Mouse (Mus musculus) embryonic fibroblast, embryonic 13.5 days (primary cell): ENCODE data around the gene Zfp318. TPM values are rescaled to one million over a fixed set of nuclear protein-coding genes. Genes with fewer than 3 reads are reported as not detected.

Experiments used
- H3K27ac ChIP-seq: 2 replicates; pipeline ENCODE4 v1.5.1; 2012; ENCODE audit warnings: low read length, control low read depth, inconsistent platforms; ENCODE audit not compliant: insufficient read depth
- H3K4me1 ChIP-seq: 2 replicates; pipeline ENCODE4 v1.6.1; 2011; ENCODE audit warnings: low read length; ENCODE audit not compliant: control insufficient read depth, insufficient read depth
- H3K4me3 ChIP-seq: 2 replicates; pipeline ENCODE4 v1.5.1; 2011; ENCODE audit warnings: mild to moderate bottlenecking, control low read depth, low read length; ENCODE audit not compliant: insufficient read depth
- CTCF ChIP-seq: IDR thresholded peaks from 2 replicates; pipeline ENCODE4 v1.5.1; 2011; ENCODE audit warnings: mild to moderate bottlenecking, control low read depth, low read length, moderate library complexity, borderline replicate concordance; ENCODE audit not compliant: insufficient read depth
- POLR2A ChIP-seq: IDR thresholded peaks from 2 replicates; pipeline ENCODE4 v1.6.1; 2011; ENCODE audit warnings: low read depth, mild to moderate bottlenecking, control low read depth, low read length, moderate library complexity
- polyA plus RNA-seq: library from polyadenylated mRNA; stranded (reverse); fragments of >200 nt; gene quantifications from 2 replicates; pipeline ENCODE4 v1.2.4, GENCODE M21; 2011; ENCODE audit warnings: low read depth; ENCODE audit not compliant: missing spikeins, insufficient read length

Gene Zfp318
- polyA plus RNA-seq, 1 experiment, result 32.6 TPM

DNA sequence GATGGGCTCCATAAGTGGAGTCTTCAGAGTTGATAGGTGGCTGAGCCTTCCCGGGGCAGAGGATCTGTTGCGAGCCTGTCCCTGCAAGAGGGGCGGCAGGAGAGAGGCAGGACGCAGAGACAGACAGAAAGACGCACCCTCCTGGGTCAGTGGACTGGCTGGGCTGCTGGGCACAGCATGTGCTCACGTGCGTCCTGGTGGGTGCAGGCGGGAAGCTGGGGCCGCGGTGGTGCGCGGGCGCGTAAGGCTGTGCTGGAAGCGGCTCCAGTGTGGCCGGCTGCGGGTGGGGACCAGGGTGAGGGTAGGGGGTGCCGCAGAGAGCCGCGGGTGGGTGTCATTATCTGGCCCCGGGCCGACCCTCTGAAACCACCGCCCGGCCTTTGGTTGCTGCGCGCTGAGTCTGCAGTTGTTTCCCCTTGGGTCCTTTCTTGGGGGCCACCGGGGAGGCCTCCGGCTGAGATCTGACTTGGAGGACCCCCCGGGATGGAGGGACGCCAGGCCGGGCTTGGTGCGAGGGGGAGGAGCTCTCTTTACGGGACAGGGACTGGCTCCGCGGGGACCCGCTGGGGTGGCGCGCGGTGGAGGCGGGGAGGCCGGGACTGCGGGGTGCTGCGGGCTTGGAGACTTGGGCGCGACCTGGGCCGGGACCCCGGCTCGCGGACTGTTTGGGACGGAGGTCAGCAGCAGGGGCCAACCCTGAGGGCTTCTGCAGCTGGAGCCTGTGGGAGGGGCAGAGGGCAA lies 61.5 kb downstream of the Zfp318 start:
- H3K27ac ChIP-seq, result no peak overlapping the region
- no peak overlapping the region for H3K4me3 ChIP-seq
- no peaks in the 10 kb centered on the region for H3K4me1 ChIP-seq
- no peak for TF ChIP-seq CTCF
- no peak for TF ChIP-seq POLR2A

DNA sequence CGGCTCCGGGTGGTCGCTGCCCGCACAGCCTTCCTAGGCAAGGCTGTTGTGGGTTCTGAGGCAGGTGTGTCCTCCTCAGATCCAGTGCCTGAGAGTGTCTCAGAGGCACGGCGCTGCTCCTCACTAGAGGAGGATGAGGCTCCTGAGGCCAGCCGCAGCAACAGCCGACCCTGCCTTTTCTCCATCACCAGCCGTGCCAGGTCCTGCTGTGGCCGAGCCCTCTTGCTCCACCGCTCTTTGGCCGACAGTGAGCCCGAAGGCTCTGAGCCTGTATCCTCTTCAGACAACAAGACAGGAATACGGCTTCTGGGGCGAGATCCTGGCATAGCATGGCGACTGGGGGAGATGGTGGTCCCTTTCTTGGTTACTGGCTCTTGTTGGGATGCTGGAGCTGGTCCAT lies 62.7 kb downstream of the Zfp318 start:
- TF ChIP-seq CTCF, result no peak
- no peak for TF ChIP-seq POLR2A
- H3K27ac ChIP-seq, result no peak overlapping the region
- H3K4me3 ChIP-seq, result no peak overlapping the region
- no peaks in the 10 kb centered on the region for H3K4me1 ChIP-seq

DNA sequence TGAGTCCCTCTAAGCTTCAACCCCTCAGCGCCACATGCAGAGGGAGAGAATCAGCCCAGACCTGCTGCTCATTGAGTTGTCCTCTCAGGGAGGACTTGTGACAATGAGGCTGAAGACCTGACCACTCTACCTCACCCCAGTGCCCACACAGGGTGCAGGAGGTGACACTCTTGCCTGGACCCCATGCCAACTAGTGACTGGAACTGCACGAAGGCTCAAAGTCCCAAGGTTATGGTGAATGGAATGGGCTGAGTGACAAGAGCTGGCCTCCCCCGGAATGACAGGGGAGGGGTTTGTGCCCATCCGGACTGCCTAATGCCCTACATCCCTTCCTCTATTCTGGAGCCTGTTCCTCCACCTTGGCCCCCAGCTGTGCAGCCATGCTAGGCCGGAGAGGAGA lies 69.2 kb downstream of the Zfp318 start:
- Histone ChIP-seq H3K4me3 (no peak overlapping the region), H3K4me1 (0 out of 2 replicates have a peak, but pooled peaks cover 3% of the 10 kb centered on the region), H3K27ac (no peak overlapping the region)
- TF ChIP-seq CTCF, result no peak
- no peak for TF ChIP-seq POLR2A

DNA sequence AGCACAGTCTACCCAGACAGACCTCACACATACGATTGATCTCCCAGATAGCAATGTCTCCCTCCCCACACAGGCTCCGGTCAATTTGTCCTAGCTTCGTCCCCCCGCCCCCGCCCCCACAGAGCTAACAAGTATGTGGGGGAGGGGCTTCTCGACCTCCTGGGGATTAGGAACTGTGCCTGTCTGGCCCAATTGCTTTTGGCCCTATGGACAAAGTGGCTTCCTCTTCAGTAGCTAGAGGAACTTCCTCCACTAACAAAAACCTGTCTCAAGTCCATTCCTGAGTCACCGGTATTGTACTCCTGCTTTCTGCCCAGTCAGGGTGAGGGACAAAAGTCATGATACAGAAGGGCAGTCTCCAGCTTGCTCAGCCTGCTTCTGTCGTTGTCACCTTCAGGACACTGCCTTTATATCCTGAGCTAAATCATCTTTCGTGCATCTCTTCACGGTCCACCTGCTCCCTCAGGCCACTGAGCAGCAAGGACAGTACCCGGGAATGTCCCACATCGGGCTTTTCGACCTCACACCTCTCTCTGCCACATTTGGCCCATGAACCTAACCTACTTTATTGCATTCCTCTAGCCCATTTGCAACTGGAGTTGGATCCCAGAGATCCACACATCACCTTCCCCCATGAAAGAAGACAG lies 69.9 kb downstream of the Zfp318 start:
- TF ChIP-seq POLR2A (no peak), CTCF (no peak)
- Histone ChIP-seq H3K27ac (no peak overlapping the region), H3K4me3 (no peak overlapping the region), H3K4me1 (0 out of 2 replicates have a peak, but pooled peaks cover 3% of the 10 kb centered on the region)

DNA sequence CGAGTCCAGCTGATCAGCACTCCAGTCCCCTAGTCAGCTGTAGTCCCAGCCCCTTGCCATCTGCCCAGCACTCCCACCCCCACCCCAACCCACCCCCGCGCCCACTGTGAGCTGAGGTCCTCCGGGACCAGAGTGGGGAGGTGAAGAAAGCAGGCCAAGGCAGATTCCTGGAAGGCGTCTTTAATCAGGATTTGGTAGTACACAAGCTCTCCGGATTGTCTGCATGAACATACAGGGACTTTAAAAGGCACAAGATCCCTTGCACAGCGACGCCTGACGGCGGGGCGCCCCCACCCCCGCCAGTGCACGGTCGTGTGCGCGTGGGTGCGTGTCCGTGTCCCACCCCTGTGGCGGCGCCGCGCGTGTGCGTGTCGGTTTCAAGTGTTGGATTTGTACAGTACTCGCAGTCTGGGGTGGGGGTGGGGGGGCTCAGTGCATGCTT lies 70.5 kb downstream of the Zfp318 start:
- Histone ChIP-seq H3K4me3 (no peak overlapping the region), H3K27ac (no peak overlapping the region), H3K4me1 (0 out of 2 replicates have a peak, but pooled peaks cover 3% of the 10 kb centered on the region)
- no peak for TF ChIP-seq CTCF
- TF ChIP-seq POLR2A, result no peak

DNA sequence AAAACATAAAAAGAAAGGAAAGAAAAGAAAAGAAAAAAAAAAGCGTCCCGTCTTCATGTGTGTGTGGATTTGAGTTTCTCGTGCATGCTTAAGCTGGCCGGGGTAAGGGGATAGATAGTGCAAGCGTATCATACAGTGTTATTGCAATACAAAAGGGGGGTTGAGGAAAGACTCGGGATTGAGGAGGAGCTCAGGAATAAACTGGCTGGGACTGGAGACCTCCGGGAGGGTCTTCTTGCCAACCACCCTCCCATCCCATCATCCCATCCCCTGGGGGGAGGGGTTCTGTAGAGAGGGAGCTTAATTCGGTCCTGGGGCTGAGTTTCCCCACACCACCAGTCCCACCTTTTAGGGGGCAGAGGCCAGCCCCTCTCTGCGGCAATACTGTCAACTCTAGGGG lies 71.0 kb downstream of the Zfp318 start:
- no peak for TF ChIP-seq CTCF
- TF ChIP-seq POLR2A, result no peak
- Histone ChIP-seq H3K4me3 (no peak overlapping the region), H3K27ac (no peak overlapping the region), H3K4me1 (0 out of 2 replicates have a peak, but pooled peaks cover 3% of the 10 kb centered on the region)

DNA sequence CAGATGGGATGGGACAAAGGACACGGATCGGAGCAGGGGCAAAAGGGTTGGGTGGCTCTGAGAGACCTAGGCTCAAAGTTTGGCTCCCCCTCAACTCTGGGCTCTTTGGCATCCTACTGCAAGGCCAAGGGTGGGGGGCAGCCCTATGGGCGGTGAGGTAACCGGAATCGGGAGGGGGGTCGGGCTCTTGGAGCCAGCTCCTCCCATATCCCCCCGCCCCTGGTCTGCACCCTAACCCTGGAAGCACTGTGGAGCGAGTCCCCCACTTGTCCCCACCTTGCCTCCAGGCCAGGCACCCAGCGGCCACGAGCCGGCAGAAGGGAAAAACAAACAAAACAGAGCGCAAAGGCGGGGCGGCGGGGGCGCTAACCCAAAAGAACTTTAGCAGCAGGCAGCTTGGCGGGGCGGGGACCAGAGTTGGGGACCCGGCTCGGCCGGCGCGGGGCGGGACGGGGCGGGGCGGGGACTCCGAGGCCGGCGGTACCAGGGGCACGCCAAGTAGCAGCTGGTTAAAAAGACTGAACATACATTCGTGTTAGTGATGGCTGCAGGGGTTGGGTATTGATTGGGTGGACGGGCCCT lies 71.7 kb downstream of the Zfp318 start:
- no peak for TF ChIP-seq CTCF
- Histone ChIP-seq H3K4me1 (0 out of 2 replicates have a peak, but pooled peaks cover 3% of the 10 kb centered on the region), H3K4me3 (peak overlapping the region; percentile 33), H3K27ac (no peak overlapping the region)

DNA sequence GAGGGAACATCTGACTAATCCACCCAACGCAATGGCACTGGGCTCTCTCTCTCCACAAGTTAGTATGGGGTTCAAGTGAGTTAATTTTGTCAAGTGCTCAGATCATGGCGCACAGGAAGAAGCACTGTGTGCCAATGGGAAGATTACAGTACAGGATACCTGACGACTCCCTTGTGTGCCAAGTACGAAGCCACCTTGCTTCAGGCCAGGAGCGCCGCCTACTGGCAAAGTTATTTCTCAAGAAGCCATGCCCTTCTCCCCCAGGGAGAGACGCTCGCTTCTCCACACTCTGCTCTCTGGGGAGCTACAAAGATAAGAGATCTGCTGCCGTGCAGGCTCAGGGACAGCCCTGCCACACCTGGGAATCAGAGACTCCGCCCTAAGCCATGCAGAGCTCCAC lies 74.3 kb downstream of the Zfp318 start:
- Histone ChIP-seq H3K4me3 (no peak overlapping the region), H3K4me1 (0 out of 2 replicates have a peak, but pooled peaks cover 3% of the 10 kb centered on the region), H3K27ac (no peak overlapping the region)
- no peak for TF ChIP-seq CTCF
- TF ChIP-seq POLR2A, result no peak

DNA sequence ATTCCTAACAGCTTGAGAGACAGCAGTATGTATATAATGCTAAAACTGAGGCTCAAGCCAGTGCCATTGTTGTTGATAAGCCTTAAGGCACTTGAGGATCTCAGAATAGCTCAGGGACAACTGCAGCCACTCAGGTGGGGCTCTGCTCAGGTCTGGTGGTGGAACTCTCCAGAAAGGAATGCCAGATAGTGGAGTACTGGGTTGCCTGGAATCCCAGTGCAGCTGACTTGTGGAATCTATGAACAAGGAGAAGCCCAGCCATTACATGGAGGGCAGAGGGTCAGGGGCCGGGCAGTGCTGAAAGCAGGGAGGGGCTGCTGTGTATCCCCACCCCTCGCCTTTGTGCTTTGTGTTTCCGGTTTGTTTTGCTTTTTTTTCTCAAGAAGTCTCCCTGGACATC lies 74.9 kb downstream of the Zfp318 start:
- no peak overlapping the region for H3K27ac ChIP-seq
- TF ChIP-seq POLR2A, result no peak
- H3K4me3 ChIP-seq, result no peak overlapping the region
- 0 out of 2 replicates have a peak, but pooled peaks cover 3% of the 10 kb centered on the region for H3K4me1 ChIP-seq

DNA sequence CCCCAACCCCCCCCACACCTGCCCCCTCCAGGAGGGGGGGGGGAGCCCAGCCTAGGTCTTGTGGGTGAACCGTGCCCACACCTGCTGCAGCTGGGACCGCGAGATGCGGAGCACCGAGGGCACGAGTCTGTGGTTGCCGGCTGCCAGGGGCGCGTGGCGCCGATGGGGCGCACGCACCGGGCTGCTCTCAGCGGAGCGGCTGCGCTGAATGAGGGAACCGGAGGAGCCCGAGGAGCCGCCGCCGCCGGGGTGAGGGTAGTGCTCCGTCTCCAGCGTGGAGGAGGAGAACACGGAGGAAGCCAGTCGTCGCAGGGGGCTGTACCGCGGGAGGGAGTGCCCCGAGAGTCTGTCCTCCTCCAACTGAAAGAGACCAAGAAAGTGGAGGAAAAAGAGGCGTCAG lies 77.1 kb downstream of the Zfp318 start:
- TF ChIP-seq POLR2A (no peak), CTCF (no peak)
- Histone ChIP-seq H3K4me1 (no peaks in the 10 kb centered on the region), H3K27ac (no peak overlapping the region), H3K4me3 (no peak overlapping the region)
